Mouse (Mus musculus) bone marrow, adult 2 months (tissue): ENCODE results near the gene Sp7.

ENCODE experiments used
- CTCF ChIP-seq: fragments of 200-500 bp; IDR thresholded peaks from 2 replicates; pipeline ENCODE4 v1.5.1; 2011; ENCODE audit warnings: low read length, control low read depth; ENCODE audit not compliant: control insufficient read depth, insufficient read depth
- POLR2A ChIP-seq: fragments of 200-500 bp; IDR thresholded peaks from 2 replicates; pipeline ENCODE4 v1.6.1; 2011; ENCODE audit warnings: low read depth, mild to moderate bottlenecking, control low read depth, low read length, borderline replicate concordance; ENCODE audit not compliant: control insufficient read depth

DNA sequence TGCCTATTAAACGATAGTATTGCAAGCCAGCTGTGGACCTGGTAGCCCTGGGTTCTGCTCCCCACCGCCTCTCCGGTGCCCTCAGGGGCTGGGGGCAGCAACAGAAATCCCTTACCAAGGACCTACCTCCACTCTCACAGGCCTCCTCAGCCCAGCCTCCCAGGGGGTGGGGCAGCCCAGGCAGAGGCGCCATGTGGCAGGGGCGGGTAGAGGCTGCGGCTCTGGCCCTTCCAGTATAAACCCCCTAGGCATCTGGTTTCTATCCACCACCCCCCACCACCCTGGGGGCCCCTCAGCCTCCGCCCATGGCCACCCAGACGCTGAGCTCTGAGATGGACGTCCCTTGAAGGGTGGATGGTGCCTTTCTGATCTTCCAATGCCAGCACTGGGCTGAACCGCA lies 3.7 kb upstream of the Sp7 start:
- no peak for TF ChIP-seq POLR2A
- TF ChIP-seq CTCF = no peak
